Mouse (Mus musculus) embryonic facial prominence, embryonic 15.5 days (tissue): ENCODE data around the gene Hmgb2. TPM values are rescaled to one million over a fixed set of nuclear protein-coding genes. Genes with fewer than 3 reads are reported as not detected.

ENCODE experiments used
- ATAC-seq: fragments of 200-750 bp; cut with Nextera tagmentation; 2 replicates; pipeline ENCODE4 v1.8.0; 2017; ENCODE audit warnings: low read depth, moderate TSS enrichment; ENCODE audit not compliant: insufficient number of reproducible peaks, low FRiP score, low TSS enrichment
- H3K27ac ChIP-seq: fragments of 300-500 bp; sonication (generic); replicated peaks from 2 replicates; pipeline ENCODE4 v1.5.1; 2015; ENCODE audit warnings: mild to moderate bottlenecking, inconsistent platforms
- H3K27me3 ChIP-seq: fragments of 300-500 bp; sonication (generic); 2 replicates; pipeline ENCODE4 v1.6.1; 2015; ENCODE audit warnings: inconsistent platforms
- H3K36me3 ChIP-seq: fragments of 300-500 bp; sonication (generic); 2 replicates; pipeline ENCODE4 v1.6.1; 2015; ENCODE audit warnings: mild to moderate bottlenecking, inconsistent platforms
- H3K4me1 ChIP-seq: fragments of 300-500 bp; sonication (generic); 2 replicates; pipeline ENCODE4 v1.6.1; 2015; ENCODE audit warnings: inconsistent platforms
- H3K4me2 ChIP-seq: fragments of 300-500 bp; sonication (generic); replicated peaks from 2 replicates; pipeline ENCODE4 v1.6.1; 2015; ENCODE audit warnings: mild to moderate bottlenecking, inconsistent platforms
- H3K4me3 ChIP-seq: fragments of 300-500 bp; sonication (generic); replicated peaks from 2 replicates; pipeline ENCODE4 v1.5.1; 2015; ENCODE audit warnings: mild to moderate bottlenecking, inconsistent platforms
- H3K9ac ChIP-seq: fragments of 300-500 bp; sonication (generic); 2 replicates; pipeline ENCODE4 v1.6.1; 2015; ENCODE audit warnings: inconsistent platforms
- H3K9me3 ChIP-seq: fragments of 300-500 bp; sonication (generic); replicated peaks from 2 replicates; pipeline ENCODE4 v1.6.1; 2016; ENCODE audit warnings: inconsistent platforms
- WGBS: fragments of 180-500 bp; shearing (Covaris S2); methylation state at CpG from one replicate; pipeline ENCODE4 v1.1.7; 2015; 5-methylcytosine and 5-hydroxymethylcytosine counted together
- polyA plus RNA-seq: library from polyadenylated mRNA; unstranded; fragments of >200 nt; fragmentation: Nextera tagmentation; extraction: Ambion mirVana; gene quantifications from 2 replicates; pipeline ENCODE4 v1.2.1, GENCODE M21; 2015

The Hmgb2 gene
- polyA plus RNA-seq, 1 experiment from 2014 or later = 277 TPM

DNA sequence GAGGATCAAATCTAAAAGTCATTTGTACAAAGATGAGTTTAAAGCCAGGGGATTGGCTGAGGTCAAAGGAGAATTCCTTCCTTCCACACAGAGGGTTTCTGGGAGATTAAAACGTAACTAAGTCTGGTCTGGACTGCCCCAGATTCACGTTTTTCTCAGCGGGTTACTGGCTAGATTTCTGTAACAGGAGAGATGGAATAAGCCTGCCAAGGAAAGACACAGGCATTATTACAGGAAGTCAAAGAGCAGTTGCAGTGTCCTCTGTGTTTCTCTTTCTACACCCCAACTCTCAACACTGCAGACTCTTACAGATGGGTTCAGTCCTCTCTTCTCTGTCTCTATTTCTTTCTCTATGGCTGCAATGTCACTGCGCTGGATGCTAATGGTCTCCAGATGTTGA lies 22.8 kb downstream of the Hmgb2 start:
- H3K4me3 ChIP-seq = no peak overlapping the region
- H3K27ac ChIP-seq = no peak overlapping the region
- no peaks in the 10 kb centered on the region for H3K9me3 ChIP-seq
- 35% methylated on average over 4 of the region's 4 CpGs for WGBS
- H3K4me1 ChIP-seq = 0 out of 2 replicates have a peak, but pooled peaks cover 3% of the 10 kb centered on the region
- no peak overlapping the region for H3K4me2 ChIP-seq
- H3K27me3 ChIP-seq = no peaks in the 10 kb centered on the region
- H3K36me3 ChIP-seq = peaks cover 15% of the 10 kb centered on the region; the same call in 1 of the 2 replicates
- ATAC-seq = no peak
- no peak overlapping the region for H3K9ac ChIP-seq

DNA sequence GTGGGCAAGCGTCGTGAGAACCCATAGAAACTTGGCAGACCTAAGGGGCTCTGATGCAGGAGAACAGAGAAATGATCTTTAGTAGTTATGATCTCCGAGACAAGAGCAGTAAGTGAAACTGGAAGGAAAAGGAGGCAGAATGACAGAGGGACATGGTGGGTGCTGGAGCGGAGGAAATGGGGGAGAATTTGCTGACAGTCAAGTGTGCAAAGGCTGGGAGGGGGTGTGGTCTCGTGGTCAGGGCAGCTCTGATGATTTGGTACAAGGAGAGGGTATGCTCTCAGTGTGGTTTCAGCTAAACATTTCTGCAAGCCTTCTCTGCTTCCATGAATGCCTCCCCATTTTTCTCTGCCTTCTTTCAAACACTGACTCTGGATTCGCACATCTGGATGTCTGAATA lies 24.5 kb downstream of the Hmgb2 start:
- H3K27ac ChIP-seq = no peak overlapping the region
- no peak for ATAC-seq
- H3K9ac ChIP-seq = no peak overlapping the region
- no peaks in the 10 kb centered on the region for H3K27me3 ChIP-seq
- no peaks in the 10 kb centered on the region for H3K9me3 ChIP-seq
- no peak overlapping the region for H3K4me3 ChIP-seq
- H3K4me2 ChIP-seq = no peak overlapping the region
- H3K4me1 ChIP-seq = no peaks in the 10 kb centered on the region
- WGBS = 89% methylated on average over 6 of the region's 6 CpGs
- peaks cover 15% of the 10 kb centered on the region; the same call in 1 of the 2 replicates for H3K36me3 ChIP-seq

DNA sequence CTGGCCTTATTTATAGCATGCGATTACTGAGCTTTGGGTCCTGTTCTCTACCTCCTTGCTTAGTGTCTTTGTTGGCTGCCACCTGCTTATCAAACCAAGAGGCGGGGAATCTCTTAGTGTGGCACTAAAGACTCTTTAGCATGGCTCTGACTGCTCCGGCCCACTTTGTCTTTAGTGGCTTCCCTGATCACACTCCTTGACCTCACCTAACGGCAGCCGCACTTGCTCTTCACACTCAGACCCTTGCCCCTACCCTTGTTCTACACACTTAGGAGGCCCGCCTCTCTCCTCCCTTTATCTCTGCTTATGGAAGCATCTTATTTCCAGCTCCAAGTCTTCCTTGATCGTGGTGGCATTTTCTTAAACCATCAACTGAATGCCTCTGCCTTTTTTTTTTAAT lies 26.9 kb downstream of the Hmgb2 start:
- no peak for ATAC-seq
- WGBS = 91% methylated on average over 7 of the region's 7 CpGs
- no peak overlapping the region for H3K9ac ChIP-seq
- peaks cover 15% of the 10 kb centered on the region; the same call in 1 of the 2 replicates for H3K36me3 ChIP-seq
- no peaks in the 10 kb centered on the region for H3K27me3 ChIP-seq
- no peak overlapping the region for H3K4me2 ChIP-seq
- no peaks in the 10 kb centered on the region for H3K9me3 ChIP-seq
- no peak overlapping the region for H3K4me3 ChIP-seq
- H3K4me1 ChIP-seq = no peaks in the 10 kb centered on the region
- H3K27ac ChIP-seq = no peak overlapping the region

DNA sequence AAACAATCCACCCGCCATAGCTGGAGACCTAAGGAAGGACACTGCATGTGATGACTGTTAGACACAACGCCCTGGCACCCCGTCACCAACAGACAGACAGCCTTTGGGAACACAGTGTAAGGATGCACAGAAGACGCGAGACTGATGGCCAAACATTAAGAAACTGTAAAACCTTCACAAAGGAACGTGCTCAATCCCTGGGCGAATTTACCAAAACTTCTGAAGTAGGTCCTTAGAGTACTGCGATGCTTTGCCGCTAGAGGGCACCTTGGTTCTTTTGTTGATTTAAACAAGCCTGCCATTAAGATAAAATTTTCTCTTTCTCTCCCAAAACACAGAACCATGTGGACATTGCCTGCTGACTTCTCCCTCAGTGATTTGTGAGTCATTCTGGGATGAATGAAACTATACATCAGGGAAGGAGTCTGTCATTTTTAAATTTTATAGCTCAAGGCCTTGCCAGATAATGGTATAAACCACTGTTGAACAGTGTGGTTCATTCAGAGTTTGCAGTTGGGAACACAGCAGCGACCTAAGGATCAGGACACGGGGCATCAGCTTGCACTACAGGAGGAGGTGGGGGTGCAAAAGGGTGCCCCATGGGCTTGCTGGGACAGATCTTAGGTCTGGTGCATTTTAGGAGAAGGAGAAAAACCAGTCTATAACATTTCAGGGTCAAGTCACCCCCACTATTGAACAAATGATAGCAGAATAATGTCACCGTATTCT lies 28.6 kb downstream of the Hmgb2 start:
- ATAC-seq = no peak; the same call in 1 of the 2 replicates

DNA sequence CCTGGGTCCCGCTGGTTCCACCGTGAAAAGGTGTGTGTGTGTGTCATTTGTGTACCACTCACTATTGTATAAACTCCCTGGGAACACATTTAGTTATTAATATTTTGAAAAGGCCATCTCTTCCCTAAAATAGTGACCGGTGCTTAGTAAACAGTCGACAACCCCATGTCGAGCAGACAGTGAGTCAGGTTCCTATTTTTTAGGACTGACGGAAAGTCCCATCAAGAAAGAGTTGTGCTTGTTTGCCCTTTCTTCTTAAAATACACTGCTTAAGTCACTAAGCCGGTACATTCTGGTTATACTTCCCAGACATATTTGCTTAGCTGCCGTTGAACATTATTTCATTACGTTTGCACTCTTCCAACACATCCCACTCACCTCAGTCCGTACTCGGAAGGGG lies 29.2 kb downstream of the Hmgb2 start:
- Histone ChIP-seq H3K9ac (no peak overlapping the region), H3K9me3 (no peaks in the 10 kb centered on the region), H3K36me3 (peaks cover 4% of the 10 kb centered on the region; the same call in 1 of the 2 replicates), H3K4me2 (no peak overlapping the region), H3K27me3 (no peaks in the 10 kb centered on the region), H3K4me3 (no peak overlapping the region), H3K27ac (no peak overlapping the region), H3K4me1 (no peaks in the 10 kb centered on the region)
- WGBS = 88% methylated on average over 11 of the region's 11 CpGs
- no peak for ATAC-seq

More for the DNA sequence above, 28.6 kb downstream of the Hmgb2 start:
- Histone ChIP-seq H3K27me3 (no peaks in the 10 kb centered on the region), H3K4me1 (no peaks in the 10 kb centered on the region), H3K27ac (no peak overlapping the region), H3K9me3 (no peaks in the 10 kb centered on the region), H3K36me3 (peaks cover 11% of the 10 kb centered on the region; the same call in 1 of the 2 replicates), H3K9ac (no peak overlapping the region), H3K4me3 (no peak overlapping the region), H3K4me2 (no peak overlapping the region)
- 41% methylated on average over 12 of the region's 12 CpGs for WGBS

DNA sequence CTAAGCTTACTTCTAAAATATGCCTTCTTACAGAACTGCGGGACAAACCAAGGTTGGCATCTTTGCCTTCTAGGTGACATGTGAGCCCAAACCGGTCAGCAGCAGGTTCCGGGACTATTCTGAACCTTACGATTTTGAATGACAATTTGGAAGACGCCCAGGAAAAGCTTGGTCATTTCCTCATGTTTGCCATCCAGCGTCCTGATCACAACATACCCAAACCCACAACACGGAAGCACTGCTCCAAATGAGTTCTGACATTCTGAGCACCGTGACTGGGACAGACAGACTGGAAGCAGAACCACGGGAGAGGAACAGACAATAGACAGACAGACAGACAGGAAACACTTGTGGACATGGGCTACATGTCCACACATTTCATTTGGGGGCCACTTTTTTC lies 29.7 kb downstream of the Hmgb2 start:
- no peaks in the 10 kb centered on the region for H3K9me3 ChIP-seq
- no peak overlapping the region for H3K9ac ChIP-seq
- no peak overlapping the region for H3K27ac ChIP-seq
- no peaks in the 10 kb centered on the region for H3K36me3 ChIP-seq
- no peak overlapping the region for H3K4me3 ChIP-seq
- no peaks in the 10 kb centered on the region for H3K4me1 ChIP-seq
- no peaks in the 10 kb centered on the region for H3K27me3 ChIP-seq
- H3K4me2 ChIP-seq = no peak overlapping the region
- 79% methylated on average over 9 of the region's 9 CpGs for WGBS
- ATAC-seq = no peak

DNA sequence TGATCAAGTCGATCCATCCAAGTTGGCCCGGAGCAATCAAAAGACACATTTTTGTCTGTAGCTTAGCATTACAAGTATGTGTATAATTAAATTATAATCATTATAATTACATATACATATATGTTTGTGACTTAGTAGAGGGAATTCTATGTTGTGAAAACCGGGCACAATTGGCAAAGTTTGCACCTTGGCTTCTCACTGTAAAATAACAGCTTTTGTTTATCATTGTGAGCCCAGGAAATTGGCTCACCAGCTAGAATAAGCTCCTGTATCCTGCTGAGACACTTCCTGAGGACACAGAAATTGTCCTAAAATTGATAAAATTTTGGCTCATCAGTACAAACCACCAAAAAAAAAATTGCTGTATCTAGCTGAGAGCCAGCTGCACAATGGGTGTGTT lies 34.7 kb downstream of the Hmgb2 start:
- Histone ChIP-seq H3K36me3 (no peaks in the 10 kb centered on the region), H3K9ac (no peak overlapping the region), H3K27me3 (no peaks in the 10 kb centered on the region), H3K4me3 (no peak overlapping the region), H3K4me2 (no peak overlapping the region), H3K9me3 (no peaks in the 10 kb centered on the region), H3K4me1 (no peaks in the 10 kb centered on the region), H3K27ac (no peak overlapping the region)
- 77% methylated on average over 3 of the region's 3 CpGs for WGBS
- ATAC-seq = no peak

DNA sequence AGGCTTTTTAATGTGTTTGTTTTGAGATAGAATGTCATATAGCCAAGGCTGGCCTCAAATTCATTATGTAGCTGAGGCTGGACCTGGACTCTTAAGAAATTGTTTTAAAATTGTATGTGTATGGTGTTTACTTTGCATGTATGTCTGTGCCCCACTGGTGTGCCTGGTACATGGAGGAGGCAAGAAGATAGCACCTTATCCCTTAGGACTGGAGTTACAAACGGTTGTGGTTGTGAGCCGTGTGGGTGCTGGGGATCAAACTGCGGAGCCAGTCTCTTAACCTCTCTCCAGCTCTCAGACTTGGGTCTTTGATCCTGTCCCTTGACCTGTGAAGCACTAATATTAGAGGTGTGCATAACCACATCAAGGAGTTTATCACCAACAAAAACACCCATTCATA lies 35.1 kb downstream of the Hmgb2 start:
- 82% methylated on average over 3 of the region's 3 CpGs for WGBS

DNA sequence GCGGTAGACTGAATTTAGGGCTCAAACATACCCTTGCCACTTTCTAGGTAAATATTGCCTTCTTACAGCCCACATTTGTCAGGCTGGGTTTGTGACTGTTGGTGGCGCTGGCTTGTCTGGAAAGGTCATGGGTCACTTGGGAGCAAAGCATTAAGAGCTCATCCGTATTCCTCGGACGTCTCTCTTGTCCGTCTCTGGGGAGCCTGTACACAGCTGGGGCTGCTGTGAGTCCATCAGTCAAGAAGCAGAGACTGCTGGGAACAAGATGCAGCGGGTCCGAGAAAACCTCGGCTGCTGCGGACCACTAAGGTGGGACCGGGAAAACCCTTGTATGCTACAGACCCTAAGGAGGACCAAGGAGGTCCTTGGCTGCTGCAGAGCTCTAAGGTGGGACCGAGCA lies 35.9 kb downstream of the Hmgb2 start:
- no peak for ATAC-seq
- H3K9me3 ChIP-seq = no peaks in the 10 kb centered on the region
- no peak overlapping the region for H3K9ac ChIP-seq
- no peaks in the 10 kb centered on the region for H3K36me3 ChIP-seq
- H3K4me1 ChIP-seq = no peaks in the 10 kb centered on the region
- H3K4me2 ChIP-seq = no peak overlapping the region
- 73% methylated on average over 12 of the region's 12 CpGs for WGBS
- no peak overlapping the region for H3K27ac ChIP-seq
- no peak overlapping the region for H3K4me3 ChIP-seq
- H3K27me3 ChIP-seq = no peaks in the 10 kb centered on the region

More for the DNA sequence above, 35.1 kb downstream of the Hmgb2 start:
- H3K9ac ChIP-seq = no peak overlapping the region
- no peak overlapping the region for H3K4me3 ChIP-seq
- H3K4me1 ChIP-seq = no peaks in the 10 kb centered on the region
- H3K27me3 ChIP-seq = no peaks in the 10 kb centered on the region
- no peaks in the 10 kb centered on the region for H3K36me3 ChIP-seq
- no peaks in the 10 kb centered on the region for H3K9me3 ChIP-seq
- no peak overlapping the region for H3K4me2 ChIP-seq
- no peak overlapping the region for H3K27ac ChIP-seq
- no peak for ATAC-seq

DNA sequence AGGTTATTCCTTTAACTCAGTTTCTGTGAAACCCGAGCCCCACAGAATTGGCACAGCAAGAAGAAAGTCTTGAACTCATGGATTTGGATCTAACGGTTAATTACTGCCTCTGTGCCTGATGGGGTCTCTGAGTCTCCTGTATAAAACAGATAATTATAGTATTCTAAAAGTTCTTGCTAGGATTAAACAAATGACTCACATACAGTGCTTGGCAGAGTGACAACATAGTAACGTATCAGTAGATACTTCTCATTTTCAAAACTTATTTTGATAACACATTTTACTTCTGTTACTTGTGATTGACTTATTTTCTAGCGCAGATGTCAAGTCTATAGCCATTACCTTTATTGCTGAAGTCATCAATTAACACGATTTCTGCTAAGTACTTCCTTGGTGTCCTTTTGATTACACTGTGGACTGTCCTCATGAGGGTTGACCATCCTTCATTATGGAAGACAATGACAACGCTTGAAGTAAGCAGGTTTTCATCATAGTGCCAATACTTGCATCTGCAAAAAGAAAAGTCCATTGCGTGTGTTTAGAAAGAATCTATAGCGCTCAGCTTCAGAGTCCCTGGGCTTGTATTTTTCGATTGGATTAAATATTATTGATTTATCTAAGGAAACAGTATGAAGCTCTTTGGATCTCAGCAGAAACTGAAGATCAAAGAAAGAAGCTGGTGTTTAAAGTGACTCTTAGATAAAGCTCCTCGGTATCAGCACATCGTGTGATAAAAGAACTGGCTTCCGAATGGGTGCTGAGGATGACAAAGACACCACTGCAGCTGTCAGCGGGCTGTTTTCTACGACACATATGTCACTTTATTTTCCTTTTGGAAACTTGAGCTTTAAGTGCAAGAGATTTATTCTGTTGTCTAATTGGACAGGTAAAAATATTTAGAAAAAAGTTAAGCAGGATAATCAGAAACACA lies 40.7 kb downstream of the Hmgb2 start:
- no peaks in the 10 kb centered on the region for H3K4me1 ChIP-seq
- WGBS = 82% methylated on average over 14 of the region's 14 CpGs

DNA sequence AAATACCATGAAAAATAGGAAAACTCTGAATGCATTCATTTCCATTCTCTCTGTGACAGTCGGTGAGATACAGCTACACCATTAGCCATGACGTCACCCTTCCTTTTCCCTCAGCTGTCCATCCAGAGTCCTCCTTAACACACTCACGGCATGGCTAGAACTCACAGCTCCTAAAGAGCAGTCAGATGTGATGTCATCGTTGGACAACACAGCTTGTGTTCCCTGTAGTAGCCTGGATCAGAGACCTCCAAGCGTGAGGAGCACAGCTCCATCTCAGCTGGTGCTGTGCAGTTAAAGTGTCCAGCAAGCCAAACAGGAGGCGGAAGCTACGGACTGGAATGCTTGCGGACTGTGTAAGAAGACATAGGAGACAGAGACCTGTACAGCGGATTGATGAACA lies 49.2 kb downstream of the Hmgb2 start:
- H3K9me3 ChIP-seq = no peaks in the 10 kb centered on the region
- H3K9ac ChIP-seq = no peak overlapping the region
- H3K27me3 ChIP-seq = no peaks in the 10 kb centered on the region
- no peaks in the 10 kb centered on the region for H3K36me3 ChIP-seq
- WGBS = 91% methylated on average over 9 of the region's 9 CpGs
- no peak overlapping the region for H3K4me3 ChIP-seq
- no peak overlapping the region for H3K27ac ChIP-seq
- peaks cover 4% of the 10 kb centered on the region; the same call in 1 of the 2 replicates for H3K4me1 ChIP-seq
- no peak overlapping the region for H3K4me2 ChIP-seq
- ATAC-seq = no peak

More for the DNA sequence above, 40.7 kb downstream of the Hmgb2 start:
- H3K27me3 ChIP-seq = no peaks in the 10 kb centered on the region
- ATAC-seq = no peak
- no peaks in the 10 kb centered on the region for H3K9me3 ChIP-seq
- no peak overlapping the region for H3K4me2 ChIP-seq
- H3K27ac ChIP-seq = no peak overlapping the region
- H3K9ac ChIP-seq = no peak overlapping the region
- no peak overlapping the region for H3K4me3 ChIP-seq
- H3K36me3 ChIP-seq = no peaks in the 10 kb centered on the region
